Mouse (Mus musculus) heart, adult 18-20 months (tissue): ENCODE results near the gene Kcnn4. TPM values are rescaled to one million over a fixed set of nuclear protein-coding genes. Genes with fewer than 3 reads are reported as not detected.
A peak's percentile ranks its signal among the peaks of the same experiment; 100 is the strongest.
"Not testable (repeated sequence)": the region's sequence is repeated elsewhere in the genome, so short reads cannot be mapped to it uniquely, and the experiment has no call there.

Experiments used
- DNase-seq, 2 experiments: peaks; one replicate each; pipeline ENCODE4 v3.0.0; 2021 to 2022; ENCODE audit warnings: mixed read lengths in 1 of 2
- total RNA-seq, 2 experiments: library from RNA; stranded (reverse); gene quantifications; 2 replicates each; pipeline ENCODE4 v1.2.3; 2021

Gene Kcnn4
- total RNA-seq, 2 experiments from 2014 or later, result 0.69 to 2.4 TPM

- no peak for DNase-seq
Measured at GRCm38 (mm10) chr7:24391077-24391476, 21.0 kb downstream of the Kcnn4 start.

DNA sequence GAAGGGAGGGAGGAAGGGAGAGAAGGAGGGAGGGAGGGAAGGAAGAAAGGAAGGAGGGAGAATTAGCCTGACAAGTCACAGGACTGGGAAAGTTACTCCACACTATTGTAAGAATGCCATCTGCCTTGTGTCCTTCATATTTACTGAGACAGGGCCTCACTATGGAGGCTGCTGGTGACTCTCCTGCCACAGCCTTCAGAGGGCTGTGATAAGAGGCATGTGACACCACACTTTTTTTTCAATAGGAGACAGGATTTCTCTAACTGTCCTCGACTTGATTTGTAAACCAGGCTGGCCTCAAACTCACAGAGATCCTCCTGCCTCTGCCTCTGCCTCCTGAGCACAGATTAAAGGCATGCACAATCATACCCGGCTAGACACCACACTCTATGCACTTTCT, 21.6 kb downstream of the Kcnn4 start:
- DNase-seq, result no peak

DNA sequence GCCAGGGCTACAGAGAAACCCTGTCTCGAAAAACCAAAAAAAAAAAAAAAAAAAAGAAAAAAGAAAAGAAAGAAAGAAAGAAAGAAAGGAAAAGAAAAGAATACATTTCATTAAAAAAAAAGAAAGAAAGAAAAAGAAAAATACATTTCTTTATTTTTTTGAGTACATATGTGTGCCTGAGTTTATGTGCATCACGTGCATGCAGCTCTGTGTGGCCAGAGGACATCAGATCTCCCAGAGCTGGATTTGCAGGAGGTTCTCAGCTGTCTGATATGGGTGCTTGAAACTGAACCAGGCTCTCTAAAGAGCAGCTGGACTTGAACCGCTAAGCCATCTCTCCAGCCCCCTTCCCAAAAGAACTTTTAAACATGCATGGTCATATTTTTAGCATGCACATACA, 24.0 kb downstream of the Kcnn4 start:
- no peak for DNase-seq

DNA sequence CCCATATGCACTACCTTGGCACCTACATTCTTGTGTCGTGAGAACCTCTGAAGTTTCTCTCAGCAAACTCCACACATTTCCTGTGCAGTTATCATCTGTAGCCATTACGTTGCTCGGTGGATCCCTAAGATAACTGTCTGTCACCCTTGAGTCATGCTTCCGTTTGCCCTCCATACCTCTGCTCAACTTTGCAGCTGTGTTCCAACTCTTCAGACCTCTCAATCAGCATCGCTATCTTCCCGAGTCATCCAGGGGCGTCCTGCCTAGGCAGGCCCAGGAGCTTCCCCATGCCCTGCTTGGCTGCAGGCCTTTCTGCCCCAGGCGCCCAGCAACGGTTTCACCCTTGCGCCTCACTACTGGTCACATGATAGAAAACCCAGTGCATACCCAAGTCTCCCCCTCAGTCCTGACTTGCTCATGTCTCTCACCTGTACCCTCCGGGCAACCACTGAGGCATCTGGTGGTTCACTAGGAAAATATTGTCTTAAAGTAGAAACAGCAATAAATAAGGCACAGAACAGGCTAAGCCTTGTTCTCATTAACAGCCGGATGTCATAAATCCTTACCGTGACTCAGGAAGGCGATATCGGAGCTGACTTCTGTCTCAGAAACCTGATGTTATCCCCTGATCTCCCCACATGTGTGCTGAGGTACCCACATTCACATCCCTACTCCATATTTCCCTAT, 24.6 kb downstream of the Kcnn4 start:
- DNase-seq, result no peak

GRCm38 (mm10) chr7:24396832-24397231, 26.8 kb downstream of the Kcnn4 start:
- DNase-seq, result no peak

GRCm38 (mm10) chr7:24398364-24398913, 28.4 kb downstream of the Kcnn4 start:
- DNase-seq, result no peak

DNA sequence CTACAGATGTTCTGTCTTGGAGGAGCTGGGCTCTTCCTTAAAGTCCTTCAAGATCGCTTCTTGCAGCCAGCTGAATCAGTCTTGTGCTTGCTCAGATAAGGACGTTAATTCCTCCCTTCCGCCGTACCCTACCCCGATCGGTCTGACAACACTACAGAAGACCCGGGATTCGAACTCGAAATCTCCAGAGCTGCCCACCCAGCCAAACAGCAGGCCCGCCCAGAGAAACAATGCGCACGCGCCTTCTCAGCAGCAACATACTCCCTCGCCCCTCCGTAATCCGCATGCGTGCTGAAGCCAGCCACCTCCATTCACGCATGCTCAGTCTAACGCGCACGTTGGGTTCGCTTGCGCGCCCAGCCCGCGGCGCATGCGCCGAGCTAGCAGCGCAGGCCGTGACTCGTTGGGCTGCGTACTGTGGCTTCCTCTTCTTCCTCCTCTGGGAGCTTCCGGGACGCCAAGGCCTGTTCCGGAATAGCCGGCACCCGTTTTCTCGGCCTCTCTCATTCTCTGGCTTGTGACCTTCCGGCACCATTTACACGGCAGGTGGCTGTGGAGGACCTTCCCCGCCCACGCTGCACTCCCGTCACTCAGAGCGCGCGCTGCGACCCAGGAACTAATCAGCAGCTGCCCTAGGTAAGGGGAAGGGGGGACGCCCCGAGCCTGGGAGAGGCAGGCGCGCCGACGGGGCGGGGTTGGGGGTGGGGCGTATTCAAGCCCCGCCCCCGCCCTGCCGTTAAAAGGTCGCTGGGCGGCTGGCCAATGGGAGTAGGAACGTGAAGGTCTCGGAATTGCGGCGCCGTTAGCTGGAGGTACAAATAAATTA, 29.4 kb downstream of the Kcnn4 start, which contains the start of gene Smg9:
Gene Smg9, plus strand, starts transcription at position 364 of the 826 bp plus-strand sequence.
- peak; percentile 97 to 99 for DNase-seq

DNA sequence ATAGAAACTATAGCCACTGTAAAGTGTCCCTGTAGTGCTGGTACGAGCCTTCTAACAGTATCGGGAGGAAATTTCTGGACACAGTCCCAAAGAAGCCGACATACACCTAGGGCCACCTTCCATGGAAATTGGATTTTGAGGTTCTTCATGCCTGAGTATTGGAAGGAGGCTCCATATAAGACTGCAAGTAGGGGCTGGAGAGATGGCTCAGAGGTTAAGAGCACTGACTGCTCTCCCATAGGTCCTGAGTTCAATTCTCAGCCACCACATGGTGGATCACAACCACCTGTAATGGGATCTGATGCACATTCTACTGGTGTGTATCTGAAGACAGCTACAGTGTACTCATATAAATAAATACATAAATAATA, 30.0 kb downstream of the Kcnn4 start:
- no peak for DNase-seq

DNA sequence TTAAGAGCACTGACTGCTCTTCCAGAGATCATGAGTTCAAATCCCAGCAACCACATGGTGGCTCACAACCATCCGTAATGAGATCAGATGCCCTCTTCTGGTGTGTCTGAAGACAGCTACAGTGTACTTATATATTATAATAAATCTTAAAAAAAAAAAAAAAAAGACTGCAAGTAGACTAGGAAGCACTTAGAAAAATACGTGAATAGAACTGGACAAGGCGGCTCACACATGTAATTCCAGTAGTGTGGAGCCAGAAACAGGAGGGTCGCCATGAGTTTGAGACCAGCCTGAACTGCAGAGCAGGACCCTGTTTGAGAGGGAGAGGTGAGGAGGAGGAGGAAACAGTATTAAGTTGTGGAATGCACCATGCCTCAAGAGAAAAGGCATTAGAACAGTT, 30.4 kb downstream of the Kcnn4 start:
- DNase-seq, result not testable (repeated sequence)

DNA sequence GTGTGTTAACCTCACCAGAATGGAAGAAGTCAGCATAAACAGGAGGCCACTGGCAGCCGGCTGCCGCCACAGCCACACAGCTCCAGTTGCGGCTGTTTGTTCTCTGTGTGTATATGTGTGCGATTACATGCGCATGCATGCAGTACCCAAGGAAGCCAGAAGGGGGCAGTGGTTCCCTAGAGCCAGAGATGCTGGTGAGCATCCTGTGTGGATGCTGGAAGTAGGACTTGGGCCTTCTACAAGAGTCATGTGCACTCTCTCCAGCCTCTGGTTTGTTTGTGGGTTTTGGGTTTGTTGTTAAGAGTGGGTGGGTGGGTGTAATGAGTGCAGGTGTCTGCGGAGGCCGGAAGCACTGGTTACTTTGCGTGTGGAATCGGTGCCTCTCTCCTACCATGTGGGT, 32.8 kb downstream of the Kcnn4 start:
- DNase-seq, result no peak

GRCm38 (mm10) chr7:24405649-24406048, 35.6 kb downstream of the Kcnn4 start:
- DNase-seq, result no peak

- DNase-seq, result peak; percentile 75 to 86
Measured at GRCm38 (mm10) chr7:24406528-24407344, 36.7 kb downstream of the Kcnn4 start.

DNA sequence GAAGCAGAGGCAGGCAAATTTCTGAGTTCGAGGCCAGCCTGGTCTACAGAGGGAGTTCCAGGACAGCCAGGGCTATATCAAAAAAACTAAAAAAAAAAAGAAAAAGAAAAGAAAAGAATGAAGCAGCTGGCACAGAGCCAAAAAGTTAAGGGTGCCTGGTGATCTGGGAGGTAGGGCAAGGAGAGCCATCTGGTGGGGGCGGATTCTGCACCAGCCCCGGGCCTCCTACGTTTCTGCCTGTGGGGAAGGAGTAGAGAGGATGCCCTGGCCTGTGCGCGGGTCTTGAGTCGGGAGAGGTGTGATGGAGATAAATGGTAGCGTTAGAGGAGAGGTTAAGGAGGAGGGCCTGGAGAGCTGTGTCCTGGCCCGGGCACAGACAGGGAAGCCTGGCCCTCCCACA, 38.1 kb downstream of the Kcnn4 start:
- no peak for DNase-seq

DNA sequence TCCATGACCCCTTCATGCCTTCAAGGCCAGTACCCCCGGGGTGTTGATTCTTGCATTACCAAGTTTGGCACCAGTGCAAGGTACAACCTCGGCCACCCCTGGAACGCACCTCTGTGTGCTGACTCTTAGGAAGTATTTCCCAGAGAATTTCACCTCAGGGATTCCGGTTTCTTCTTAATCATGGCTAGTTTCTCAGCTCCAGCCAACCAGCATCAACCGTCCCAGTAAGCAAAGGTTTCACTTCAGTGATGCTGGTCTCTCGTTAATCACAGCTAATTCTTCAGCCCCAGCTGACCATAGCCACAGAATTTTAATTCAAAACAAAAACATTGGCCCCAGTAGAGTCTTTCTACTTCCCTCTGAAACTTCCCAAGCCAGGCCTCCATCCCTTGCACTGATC, 40.1 kb downstream of the Kcnn4 start:
- no peak for DNase-seq

DNA sequence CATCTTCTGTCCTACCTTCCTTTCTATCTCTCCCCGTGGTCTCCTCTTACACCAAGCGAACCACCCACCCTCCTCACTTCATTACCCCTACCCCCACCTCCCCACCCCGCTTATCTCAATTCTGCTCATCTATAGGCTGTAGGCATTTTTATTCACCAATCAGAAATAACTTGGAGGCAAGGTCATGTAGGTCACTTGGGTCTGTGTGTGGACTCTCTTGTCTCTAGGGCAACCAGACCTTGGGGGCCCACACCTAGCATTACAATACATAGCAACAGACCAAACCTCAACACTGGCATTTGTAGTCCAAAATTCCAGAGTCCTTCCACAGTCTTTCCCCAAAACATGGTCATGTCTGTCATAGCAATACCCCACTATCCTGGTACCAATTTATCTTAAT, 40.8 kb downstream of the Kcnn4 start:
- DNase-seq, result no peak

DNA sequence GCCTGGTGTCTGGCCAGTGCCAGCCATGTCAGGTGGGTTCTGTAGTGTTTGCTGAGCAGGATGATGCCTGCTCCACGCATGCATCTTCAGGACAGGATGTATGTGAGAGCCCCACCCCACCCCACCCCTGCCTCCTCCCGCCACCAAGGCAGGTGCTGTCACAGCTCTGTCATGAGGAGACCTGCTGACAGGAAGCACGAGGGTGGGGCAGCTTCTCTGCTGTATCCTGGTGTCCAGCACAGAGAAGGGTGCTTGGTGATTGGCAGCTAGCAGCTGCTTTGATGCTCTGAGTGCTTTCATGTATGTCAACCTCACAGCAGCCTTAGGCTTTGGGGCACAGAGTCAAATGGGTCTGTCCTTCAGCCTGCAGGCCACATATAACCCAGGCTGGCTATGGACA, 43.6 kb downstream of the Kcnn4 start:
- DNase-seq, result no peak

DNA sequence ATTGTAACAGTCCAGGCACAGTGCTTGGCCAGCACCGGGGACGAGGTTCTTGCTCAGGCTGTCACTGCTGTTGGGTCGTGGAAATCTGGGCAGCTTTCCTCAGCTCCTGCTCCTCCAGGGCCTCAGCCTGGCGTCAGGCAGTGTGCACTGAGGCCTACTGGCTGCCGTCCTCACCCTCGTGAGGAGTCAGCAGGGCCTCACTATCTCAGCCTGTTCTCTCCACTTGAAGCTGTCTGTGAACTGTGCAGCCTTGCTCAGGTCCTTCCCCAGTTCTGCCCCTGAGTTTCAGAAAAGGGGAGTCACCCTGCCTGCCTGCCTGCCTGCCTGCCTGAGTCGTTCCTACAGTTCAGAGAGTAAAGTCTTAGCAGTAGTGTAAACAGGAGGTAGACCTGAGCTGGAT, 45.2 kb downstream of the Kcnn4 start:
- peak; percentile 28 to 39 for DNase-seq

GRCm38 (mm10) chr7:24419579-24419978, 49.5 kb downstream of the Kcnn4 start:
- DNase-seq, result no peak

GRCm38 (mm10) chr7:24421648-24422047, 51.6 kb downstream of the Kcnn4 start:
- no peak for DNase-seq

GRCm38 (mm10) chr7:24422251-24422650, 52.2 kb downstream of the Kcnn4 start:
- DNase-seq, result no peak

- DNase-seq, result no peak
Measured at GRCm38 (mm10) chr7:24423107-24423763, 53.2 kb downstream of the Kcnn4 start.
